Mouse (Mus musculus) neural tube, embryonic 13.5 days (tissue): ENCODE results near the gene Scn4a. TPM values are rescaled to one million over a fixed set of nuclear protein-coding genes. Genes with fewer than 3 reads are reported as not detected.

ENCODE experiments used
- ATAC-seq: fragments of 200-750 bp; cut with Nextera tagmentation; 2 replicates; pipeline ENCODE4 v1.8.0; 2017; ENCODE audit warnings: low read depth, mild to moderate bottlenecking, moderate TSS enrichment, moderate library complexity
- H3K27ac ChIP-seq: fragments of 300-500 bp; sonication (generic); replicated peaks from 2 replicates; pipeline ENCODE4 v1.5.1; 2015; ENCODE audit warnings: moderate library complexity, mild to moderate bottlenecking, inconsistent platforms
- H3K27me3 ChIP-seq: fragments of 300-500 bp; sonication (generic); 2 replicates; pipeline ENCODE4 v1.6.1; 2015; ENCODE audit warnings: mild to moderate bottlenecking, inconsistent platforms
- H3K36me3 ChIP-seq: fragments of 300-500 bp; sonication (generic); 2 replicates; pipeline ENCODE4 v1.6.1; 2015; ENCODE audit warnings: mild to moderate bottlenecking, inconsistent platforms
- H3K4me1 ChIP-seq: fragments of 300-500 bp; sonication (generic); replicated peaks from 2 replicates; pipeline ENCODE4 v1.6.1; 2015; ENCODE audit warnings: inconsistent platforms
- H3K4me2 ChIP-seq: fragments of 300-500 bp; sonication (generic); 2 replicates; pipeline ENCODE4 v1.6.1; 2015; ENCODE audit warnings: inconsistent platforms, mild to moderate bottlenecking, moderate library complexity
- H3K4me3 ChIP-seq: fragments of 300-500 bp; sonication (generic); 2 replicates; pipeline ENCODE4 v1.5.1; 2015; ENCODE audit warnings: mild to moderate bottlenecking, inconsistent platforms
- H3K9ac ChIP-seq: fragments of 300-500 bp; sonication (generic); 2 replicates; pipeline ENCODE4 v1.6.1; 2015; ENCODE audit warnings: moderate library complexity, mild to moderate bottlenecking, inconsistent platforms
- H3K9me3 ChIP-seq: fragments of 300-500 bp; sonication (generic); 2 replicates; pipeline ENCODE4 v1.6.1; 2016; ENCODE audit warnings: inconsistent platforms
- WGBS: fragments of 180-500 bp; shearing (Covaris S2); methylation state at CpG from one replicate; pipeline ENCODE4 v1.1.7; 2015; 5-methylcytosine and 5-hydroxymethylcytosine counted together
- polyA plus RNA-seq: library from polyadenylated mRNA; unstranded; fragments of >200 nt; fragmentation: Nextera tagmentation; extraction: Ambion mirVana; gene quantifications from 2 replicates; pipeline ENCODE4 v1.2.1, GENCODE M21; 2015

The Scn4a gene
- polyA plus RNA-seq, 1 experiment from 2014 or later, result not detected

GRCm38 (mm10) chr11:106383051-106383790, 30.1 kb upstream of the Scn4a start:
- Histone ChIP-seq H3K36me3 (no peaks in the 10 kb centered on the region), H3K4me2 (no peak overlapping the region), H3K27me3 (no peaks in the 10 kb centered on the region), H3K4me3 (no peak overlapping the region), H3K9me3 (no peaks in the 10 kb centered on the region), H3K9ac (no peak overlapping the region), H3K4me1 (no peaks in the 10 kb centered on the region), H3K27ac (peak overlapping the region; percentile 59; the same call in 1 of the 2 replicates)
- WGBS, result 73% methylated on average over 6 of the region's 6 CpGs
- no peak for ATAC-seq

- H3K9ac ChIP-seq, result no peak overlapping the region
- 87% methylated on average over 5 of the region's 5 CpGs for WGBS
- no peak for ATAC-seq
- H3K4me3 ChIP-seq, result peak overlapping the region; percentile 10; the same call in 1 of the 2 replicates
- no peaks in the 10 kb centered on the region for H3K9me3 ChIP-seq
- no peaks in the 10 kb centered on the region for H3K36me3 ChIP-seq
- H3K27ac ChIP-seq, result peak overlapping the region; percentile 54; the same call in 1 of the 2 replicates
- H3K4me2 ChIP-seq, result no peak overlapping the region
- H3K27me3 ChIP-seq, result no peaks in the 10 kb centered on the region
- H3K4me1 ChIP-seq, result no peaks in the 10 kb centered on the region
These were observed 29.3 kb upstream of the Scn4a start for GRCm38 (mm10) chr11:106382424-106382823.

- Histone ChIP-seq H3K27ac (peak overlapping the region; percentile 54; the same call in 1 of the 2 replicates), H3K4me1 (no peaks in the 10 kb centered on the region), H3K9me3 (no peaks in the 10 kb centered on the region), H3K27me3 (no peaks in the 10 kb centered on the region), H3K4me2 (0 out of 2 replicates have a peak overlapping the region, but pooled peaks have one; percentile 9), H3K9ac (no peak overlapping the region), H3K4me3 (peak overlapping the region; percentile 10), H3K36me3 (no peaks in the 10 kb centered on the region)
- ATAC-seq, result no peak
- 85% methylated on average over 7 of the region's 7 CpGs for WGBS
These were observed 28.8 kb upstream of the Scn4a start for GRCm38 (mm10) chr11:106381883-106382282.

GRCm38 (mm10) chr11:106381011-106381410, 27.9 kb upstream of the Scn4a start:
- Histone ChIP-seq H3K27me3 (no peaks in the 10 kb centered on the region), H3K9ac (no peak overlapping the region), H3K9me3 (no peaks in the 10 kb centered on the region), H3K4me1 (no peaks in the 10 kb centered on the region), H3K27ac (no peak overlapping the region), H3K4me2 (0 out of 2 replicates have a peak overlapping the region, but pooled peaks have one; percentile 9), H3K36me3 (no peaks in the 10 kb centered on the region), H3K4me3 (no peak overlapping the region)
- WGBS, result 83% methylated on average over 11 of the region's 11 CpGs
- ATAC-seq, result no peak

GRCm38 (mm10) chr11:106374979-106375378, 21.9 kb upstream of the Scn4a start:
- no peak overlapping the region for H3K4me3 ChIP-seq
- no peaks in the 10 kb centered on the region for H3K4me1 ChIP-seq
- H3K27me3 ChIP-seq, result no peaks in the 10 kb centered on the region
- H3K36me3 ChIP-seq, result no peaks in the 10 kb centered on the region
- H3K9ac ChIP-seq, result no peak overlapping the region
- ATAC-seq, result no peak
- WGBS, result 88% methylated on average over 5 of the region's 5 CpGs
- H3K9me3 ChIP-seq, result no peaks in the 10 kb centered on the region
- H3K4me2 ChIP-seq, result no peak overlapping the region
- no peak overlapping the region for H3K27ac ChIP-seq

- ATAC-seq, result no peak
- WGBS, result 61% methylated on average over 9 of the region's 9 CpGs
- no peak overlapping the region for H3K4me2 ChIP-seq
- H3K27ac ChIP-seq, result no peak overlapping the region
- no peaks in the 10 kb centered on the region for H3K36me3 ChIP-seq
- H3K9me3 ChIP-seq, result no peaks in the 10 kb centered on the region
- H3K4me3 ChIP-seq, result no peak overlapping the region
- no peak overlapping the region for H3K9ac ChIP-seq
- H3K27me3 ChIP-seq, result no peaks in the 10 kb centered on the region
- no peaks in the 10 kb centered on the region for H3K4me1 ChIP-seq
These were observed 21.5 kb upstream of the Scn4a start for GRCm38 (mm10) chr11:106374559-106374958.

GRCm38 (mm10) chr11:106373998-106374397, 20.9 kb upstream of the Scn4a start:
- no peak for ATAC-seq
- H3K4me2 ChIP-seq, result no peak overlapping the region
- H3K4me3 ChIP-seq, result no peak overlapping the region
- H3K27ac ChIP-seq, result no peak overlapping the region
- H3K9ac ChIP-seq, result no peak overlapping the region
- H3K27me3 ChIP-seq, result no peaks in the 10 kb centered on the region
- no peaks in the 10 kb centered on the region for H3K4me1 ChIP-seq
- no peaks in the 10 kb centered on the region for H3K36me3 ChIP-seq
- no peaks in the 10 kb centered on the region for H3K9me3 ChIP-seq
- WGBS, result 73% methylated on average over 11 of the region's 11 CpGs

- Histone ChIP-seq H3K9ac (no peak overlapping the region), H3K4me2 (no peak overlapping the region), H3K4me1 (peaks cover 10% of the 10 kb centered on the region), H3K27me3 (no peaks in the 10 kb centered on the region), H3K9me3 (no peaks in the 10 kb centered on the region), H3K4me3 (no peak overlapping the region), H3K36me3 (no peaks in the 10 kb centered on the region), H3K27ac (no peak overlapping the region)
- no peak for ATAC-seq
- 11% methylated on average over 3 of the region's 3 CpGs for WGBS
These were observed 13.2 kb upstream of the Scn4a start for GRCm38 (mm10) chr11:106366316-106366715.

GRCm38 (mm10) chr11:106365366-106365765, 12.3 kb upstream of the Scn4a start, which contains the start of gene Prr29:
Prr29 (plus strand) TSS chr11:106365472.
- Histone ChIP-seq H3K36me3 (no peaks in the 10 kb centered on the region), H3K27ac (no peak within 1 kb of the TSS), H3K9ac (peak within 1 kb of the TSS; percentile 18; the same call in 1 of the 2 replicates), H3K27me3 (no peaks in the 10 kb centered on the region), H3K4me1 (peaks cover 10% of the 10 kb centered on the region), H3K9me3 (no peaks in the 10 kb centered on the region), H3K4me3 (no peak within 1 kb of the TSS), H3K4me2 (peak within 1 kb of the TSS; percentile 5; the same call in 1 of the 2 replicates)
- no peak for ATAC-seq
- WGBS, result 49% methylated on average over 10 of the region's 10 CpGs

GRCm38 (mm10) chr11:106364712-106365111, 11.6 kb upstream of the Scn4a start:
- Histone ChIP-seq H3K4me1 (peaks cover 10% of the 10 kb centered on the region), H3K4me2 (peak overlapping the region; percentile 5; the same call in 1 of the 2 replicates), H3K36me3 (no peaks in the 10 kb centered on the region), H3K4me3 (no peak overlapping the region), H3K27me3 (no peaks in the 10 kb centered on the region), H3K9me3 (no peaks in the 10 kb centered on the region), H3K27ac (no peak overlapping the region), H3K9ac (peak overlapping the region; percentile 18; the same call in 1 of the 2 replicates)
- peak; percentile 40; the same call in 1 of the 2 replicates for ATAC-seq
- 8% methylated on average over 11 of the region's 11 CpGs for WGBS

GRCm38 (mm10) chr11:106359350-106359749, 6.3 kb upstream of the Scn4a start:
- WGBS, result 21% methylated on average over 5 of the region's 5 CpGs
- Histone ChIP-seq H3K4me3 (no peak overlapping the region), H3K4me2 (no peak overlapping the region), H3K9me3 (no peaks in the 10 kb centered on the region), H3K4me1 (no peaks in the 10 kb centered on the region), H3K9ac (no peak overlapping the region), H3K27ac (no peak overlapping the region), H3K27me3 (no peaks in the 10 kb centered on the region), H3K36me3 (no peaks in the 10 kb centered on the region)
- ATAC-seq, result no peak

GRCm38 (mm10) chr11:106355382-106356128, 2.5 kb upstream of the Scn4a start:
- no peaks in the 10 kb centered on the region for H3K27me3 ChIP-seq
- no peaks in the 10 kb centered on the region for H3K9me3 ChIP-seq
- WGBS, result 73% methylated on average over 19 of the region's 19 CpGs
- ATAC-seq, result no peak
- H3K4me2 ChIP-seq, result no peak overlapping the region
- no peaks in the 10 kb centered on the region for H3K4me1 ChIP-seq
- no peaks in the 10 kb centered on the region for H3K36me3 ChIP-seq
- no peak overlapping the region for H3K9ac ChIP-seq
- no peak overlapping the region for H3K27ac ChIP-seq
- no peak overlapping the region for H3K4me3 ChIP-seq
